Mouse (Mus musculus) liver, embryonic 14.5 days (tissue): ENCODE data around the gene Lmtk2.

Experiments used
- CTCF ChIP-seq: IDR thresholded peaks from 2 replicates; pipeline ENCODE4 v1.5.1; 2016; ENCODE audit warnings: antibody characterized with exemption, low read depth, control low read depth
- EP300 ChIP-seq: IDR thresholded peaks from 2 replicates; pipeline ENCODE4 v1.6.1; 2016; ENCODE audit warnings: antibody characterized with exemption, low read depth

- TF ChIP-seq CTCF: no peak
- TF ChIP-seq EP300: no peak
These were observed 58.9 kb downstream of the Lmtk2 start for GRCm38 (mm10) chr5:144159137-144159536.
